In the genomic region with DNA sequence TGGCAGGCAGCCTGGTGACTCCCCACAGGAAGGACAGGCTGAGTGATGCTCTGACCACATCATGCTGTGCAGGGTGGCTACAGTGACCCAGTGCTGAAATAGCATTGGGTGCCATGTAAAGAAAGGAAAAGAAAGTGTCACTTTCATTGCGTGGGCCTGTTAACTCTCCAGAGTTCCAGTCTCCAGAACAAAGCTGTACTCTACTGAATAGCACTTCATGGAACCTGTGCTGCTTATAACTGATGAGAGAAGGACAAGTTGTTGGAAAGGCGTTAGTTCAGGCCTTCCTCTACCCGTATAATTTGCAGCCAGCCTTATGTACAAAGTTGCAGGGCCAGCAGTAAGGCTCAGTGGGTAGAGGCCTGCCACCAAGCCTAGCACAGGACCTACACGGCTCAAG, we compare ENCODE assay signal across 21 mouse cellular contexts. TPM values are rescaled to one million over a fixed set of nuclear protein-coding genes. Genes with fewer than 3 reads are reported as not detected.
"Had no signal": no experiment of that assay in that cellular context is flagged by ENCODE, and none has a peak within 500 bp of the region (broad histone marks: within the 10 kb centered on the region; RNA-seq: fewer than 3 reads in every experiment).

A gene (plus strand): TSS at position 301 of the 400 bp plus-strand sequence.

- H3K4me2 ChIP-seq: midbrain, embryonic 12.5 days; midbrain, embryonic 15.5 days; neural tube, embryonic 12.5 days; neural tube, embryonic 15.5 days had no signal

- ATAC-seq: midbrain, embryonic 15.5 days had no signal

- H3K9ac ChIP-seq: liver, embryonic 14.5 days; midbrain, embryonic 12.5 days; midbrain, embryonic 15.5 days; neural tube, embryonic 12.5 days; neural tube, embryonic 15.5 days had no signal

- H3K27me3 ChIP-seq: midbrain, embryonic 12.5 days; midbrain, embryonic 15.5 days; neural tube, embryonic 12.5 days; neural tube, embryonic 15.5 days had no signal

- H3K9me3 ChIP-seq: midbrain, embryonic 15.5 days; neural tube, embryonic 15.5 days had no signal

- DNase-seq: kidney, adult 18-20 months; kidney, adult 9 months; kidney, postnatal 14 days; kidney, postnatal 4 days; layer of hippocampus, postnatal 36 days; lung, adult 18-20 months; lung, postnatal 14 days; right cerebral cortex, adult 18-20 months; right cerebral cortex, postnatal 14 days; right cerebral cortex, postnatal 4 days; thymus, adult 2 months; thymus, postnatal 14 days; thymus, postnatal 4 days had no signal

- H3K27ac ChIP-seq: left cerebral cortex, adult 2 months; liver, embryonic 14.5 days; macrophage; midbrain, embryonic 12.5 days; midbrain, embryonic 15.5 days; neural tube, embryonic 12.5 days; neural tube, embryonic 15.5 days; stomach, postnatal 0 days had no signal

- H3K4me3 ChIP-seq: left cerebral cortex, adult 2 months; midbrain, embryonic 12.5 days; midbrain, embryonic 15.5 days; neural tube, embryonic 12.5 days; neural tube, embryonic 15.5 days had no signal

RNA-seq across cellular contexts. Expression of the gene that starts here (rescaled TPM):
- polyA plus RNA-seq: macrophage had no signal
